Mouse (Mus musculus): ENCODE measurements at regions not wholly inside any gene's neighbourhood (a gene's known extent, or its start where the extent isn't known, plus 50 kb on each side); places are given as distances from the start of the nearest gene placed in this dataset.
"Not testable (repeated sequence)": the region's sequence is repeated elsewhere in the genome, so short reads cannot be mapped to it uniquely, and the experiment has no call there.

GRCm38 (mm10) chr16:65629186-65629585 lies 66.7 kb upstream of the Chmp2b start:
- peak; percentile 25 to 73 for DNase-seq (ENCODE audit: low spot score in 2 of 2)

- no peak for DNase-seq (ENCODE audit: low spot score in 2 of 2)
Observed at GRCm38 (mm10) chr16:65631680-65632079, 69.2 kb upstream of the Chmp2b start.

GRCm38 (mm10) chr16:65646741-65647140 lies 84.2 kb upstream of the Chmp2b start:
- DNase-seq (ENCODE audit: low spot score in 2 of 2) = not testable (repeated sequence)

- no peak for DNase-seq (ENCODE audit: low spot score in 2 of 2)
Observed at GRCm38 (mm10) chr16:65649061-65649460, 86.5 kb upstream of the Chmp2b start.

GRCm38 (mm10) chr16:65655490-65655889 lies 93.0 kb upstream of the Chmp2b start:
- no peak for DNase-seq (ENCODE audit: low spot score in 2 of 2)

GRCm38 (mm10) chr16:65657829-65658228 lies 95.3 kb upstream of the Chmp2b start:
- no peak for DNase-seq (ENCODE audit: low spot score in 2 of 2)

- no peak for DNase-seq (ENCODE audit: low spot score in 2 of 2)
Observed at GRCm38 (mm10) chr16:65664787-65665186, 102.3 kb upstream of the Chmp2b start.

GRCm38 (mm10) chr16:65672116-65672515 lies 109.6 kb upstream of the Chmp2b start:
- DNase-seq (ENCODE audit: low spot score in 2 of 2) = no peak

GRCm38 (mm10) chr16:65683089-65683488 lies 120.6 kb upstream of the Chmp2b start:
- no peak for DNase-seq (ENCODE audit: low spot score in 2 of 2)

GRCm38 (mm10) chr16:65683703-65684320 lies 121.3 kb upstream of the Chmp2b start:
- DNase-seq (ENCODE audit: low spot score in 2 of 2) = no peak

GRCm38 (mm10) chr16:65693626-65694025 lies 121.4 kb upstream of the Vgll3 start:
- no peak for DNase-seq (ENCODE audit: low spot score in 2 of 2)

GRCm38 (mm10) chr16:65715631-65716030 lies 99.4 kb upstream of the Vgll3 start:
- DNase-seq (ENCODE audit: low spot score in 2 of 2) = no peak

- DNase-seq (ENCODE audit: low spot score in 2 of 2) = no peak
Observed at GRCm38 (mm10) chr16:65718791-65719472, 96.1 kb upstream of the Vgll3 start.

GRCm38 (mm10) chr16:65720953-65721352 lies 94.1 kb upstream of the Vgll3 start:
- no peak for DNase-seq (ENCODE audit: low spot score in 2 of 2)

- DNase-seq (ENCODE audit: low spot score in 2 of 2) = no peak
Observed at GRCm38 (mm10) chr16:65725559-65726269, 89.3 kb upstream of the Vgll3 start.

- no peak for DNase-seq (ENCODE audit: low spot score in 2 of 2)
Observed at GRCm38 (mm10) chr16:65726289-65726688, 88.8 kb upstream of the Vgll3 start.

- DNase-seq (ENCODE audit: low spot score in 2 of 2) = no peak
Observed at GRCm38 (mm10) chr16:65729322-65729721, 85.7 kb upstream of the Vgll3 start.

GRCm38 (mm10) chr16:65739652-65740051 lies 75.4 kb upstream of the Vgll3 start:
- no peak for DNase-seq (ENCODE audit: low spot score in 2 of 2)

- DNase-seq (ENCODE audit: low spot score in 2 of 2) = no peak
Observed at GRCm38 (mm10) chr16:65742951-65743350, 72.1 kb upstream of the Vgll3 start.

- no peak for DNase-seq (ENCODE audit: low spot score in 2 of 2)
Observed at GRCm38 (mm10) chr16:65755667-65756066, 59.4 kb upstream of the Vgll3 start.
